Mouse (Mus musculus) liver, embryonic 14.5 days (tissue): Measurements from ENCODE around the gene Olfr328. TPM values are rescaled to one million over a fixed set of nuclear protein-coding genes. Genes with fewer than 3 reads are reported as not detected.

Source experiments
- polyA plus RNA-seq, 2 experiments: library from polyadenylated mRNA; depleted of rRNA in 1 of 2; stranded (reverse) in 1 of 2; unstranded in 1 of 2; fragments of >200 nt; fragmentation: Nextera tagmentation in 1 of 2; extraction: Ambion mirVana in 1 of 2; gene quantifications; 2 replicates each; pipeline versions ENCODE4 v1.2.1 to v1.2.3; 2012 to 2014

Olfr328 gene
- polyA plus RNA-seq, 2 experiments = 0.02 TPM; not detected in 1

Other genes with a start within 250 kb of the Olfr328 start
- gene Zfp692, start 248.6 kb downstream of the Olfr328 start, polyA plus RNA-seq (2012; rRNA removed) = 18.7 and 19.8 TPM in 2 replicates
- gene Zfp692, start 248.6 kb downstream of the Olfr328 start, polyA plus RNA-seq (2014; fragmentation: Nextera tagmentation; extraction: Ambion mirVana) = 5.0 and 6.7 TPM in 2 replicates
- gene Zfp672, start 225.3 kb downstream of the Olfr328 start, polyA plus RNA-seq (2012; rRNA removed) = 20.3 and 22.2 TPM in 2 replicates
- gene Zfp672, start 225.3 kb downstream of the Olfr328 start, polyA plus RNA-seq (2014; fragmentation: Nextera tagmentation; extraction: Ambion mirVana) = 39.1 and 48.6 TPM in 2 replicates
- gene Sh3bp5l, start 224.9 kb downstream of the Olfr328 start, polyA plus RNA-seq (2012; rRNA removed) = 9.0 and 9.1 TPM in 2 replicates
- 9.1 and 12.4 TPM in 2 replicates for gene Sh3bp5l, start 224.9 kb downstream of the Olfr328 start, polyA plus RNA-seq (2014; fragmentation: Nextera tagmentation; extraction: Ambion mirVana)
- gene Lypd8, start 176.6 kb downstream of the Olfr328 start, polyA plus RNA-seq (2012; rRNA removed) = 0.09 and 0.17 TPM in 2 replicates
- gene Lypd8, start 176.6 kb downstream of the Olfr328 start, polyA plus RNA-seq (2014; fragmentation: Nextera tagmentation; extraction: Ambion mirVana) = not detected in 2 replicates
- gene 1810065E05Rik, start 134.5 kb downstream of the Olfr328 start, polyA plus RNA-seq (2012; rRNA removed) = not detected in 2 replicates
- gene 1810065E05Rik, start 134.5 kb downstream of the Olfr328 start, polyA plus RNA-seq (2014; fragmentation: Nextera tagmentation; extraction: Ambion mirVana) = not detected in 2 replicates
- not detected in 2 replicates for gene Gm12253, start 123.1 kb downstream of the Olfr328 start, polyA plus RNA-seq (2012; rRNA removed)
- not detected in 2 replicates for gene Gm12253, start 123.1 kb downstream of the Olfr328 start, polyA plus RNA-seq (2014; fragmentation: Nextera tagmentation; extraction: Ambion mirVana)
- gene Lypd9, start 102.7 kb downstream of the Olfr328 start, polyA plus RNA-seq (2012; rRNA removed) = not detected in 2 replicates
- gene Lypd9, start 102.7 kb downstream of the Olfr328 start, polyA plus RNA-seq (2014; fragmentation: Nextera tagmentation; extraction: Ambion mirVana) = not detected in 2 replicates
- not detected in 2 replicates for gene Olfr30, start 93.4 kb downstream of the Olfr328 start, polyA plus RNA-seq (2012; rRNA removed)
- gene Olfr30, start 93.4 kb downstream of the Olfr328 start, polyA plus RNA-seq (2014; fragmentation: Nextera tagmentation; extraction: Ambion mirVana) = not detected in 2 replicates
- gene Olfr332, start 63.1 kb downstream of the Olfr328 start, polyA plus RNA-seq (2012; rRNA removed) = not detected in 2 replicates
- not detected in 2 replicates for gene Olfr332, start 63.1 kb downstream of the Olfr328 start, polyA plus RNA-seq (2014; fragmentation: Nextera tagmentation; extraction: Ambion mirVana)
- not detected in 2 replicates for gene Olfr331, start 53.1 kb downstream of the Olfr328 start, polyA plus RNA-seq (2012; rRNA removed)
- gene Olfr331, start 53.1 kb downstream of the Olfr328 start, polyA plus RNA-seq (2014; fragmentation: Nextera tagmentation; extraction: Ambion mirVana) = not detected in 2 replicates
- not detected in 2 replicates for gene Olfr330, start 20.8 kb downstream of the Olfr328 start, polyA plus RNA-seq (2012; rRNA removed)
- gene Olfr330, start 20.8 kb downstream of the Olfr328 start, polyA plus RNA-seq (2014; fragmentation: Nextera tagmentation; extraction: Ambion mirVana) = not detected in 2 replicates
- gene Olfr329-ps, start 9.2 kb downstream of the Olfr328 start, polyA plus RNA-seq (2012; rRNA removed) = not detected in 2 replicates
- gene Olfr329-ps, start 9.2 kb downstream of the Olfr328 start, polyA plus RNA-seq (2014; fragmentation: Nextera tagmentation; extraction: Ambion mirVana) = not detected in 2 replicates
- not detected in 2 replicates for gene Olfr224, start 14.9 kb upstream of the Olfr328 start, polyA plus RNA-seq (2012; rRNA removed)
- not detected in 2 replicates for gene Olfr224, start 14.9 kb upstream of the Olfr328 start, polyA plus RNA-seq (2014; fragmentation: Nextera tagmentation; extraction: Ambion mirVana)
- gene Olfr325, start 22.1 kb upstream of the Olfr328 start, polyA plus RNA-seq (2012; rRNA removed) = not detected in 2 replicates
- gene Olfr325, start 22.1 kb upstream of the Olfr328 start, polyA plus RNA-seq (2014; fragmentation: Nextera tagmentation; extraction: Ambion mirVana) = not detected in 2 replicates
- gene Olfr324, start 39.5 kb upstream of the Olfr328 start, polyA plus RNA-seq (2012; rRNA removed) = not detected in 2 replicates
- not detected in 2 replicates for gene Olfr324, start 39.5 kb upstream of the Olfr328 start, polyA plus RNA-seq (2014; fragmentation: Nextera tagmentation; extraction: Ambion mirVana)
- gene 2210407C18Rik, start 60.4 kb upstream of the Olfr328 start, polyA plus RNA-seq (2012; rRNA removed) = not detected in 2 replicates
- not detected in 2 replicates for gene 2210407C18Rik, start 60.4 kb upstream of the Olfr328 start, polyA plus RNA-seq (2014; fragmentation: Nextera tagmentation; extraction: Ambion mirVana)
- gene Olfr323, start 74.9 kb upstream of the Olfr328 start, polyA plus RNA-seq (2012; rRNA removed) = not detected in 2 replicates
- gene Olfr323, start 74.9 kb upstream of the Olfr328 start, polyA plus RNA-seq (2014; fragmentation: Nextera tagmentation; extraction: Ambion mirVana) = not detected in 2 replicates
- 9.1 and 10.5 TPM in 2 replicates for gene Trim58, start 84.8 kb upstream of the Olfr328 start, polyA plus RNA-seq (2012; rRNA removed)
- gene Trim58, start 84.8 kb upstream of the Olfr328 start, polyA plus RNA-seq (2014; fragmentation: Nextera tagmentation; extraction: Ambion mirVana) = 10.5 and 11.8 TPM in 2 replicates
- 0.03 and 0.07 TPM in 2 replicates for gene Olfr322, start 103.1 kb upstream of the Olfr328 start, polyA plus RNA-seq (2012; rRNA removed)
- gene Olfr322, start 103.1 kb upstream of the Olfr328 start, polyA plus RNA-seq (2014; fragmentation: Nextera tagmentation; extraction: Ambion mirVana) = 0.14 TPM in 1 of 2 replicates, not detected in the other
- not detected in 2 replicates for gene Olfr320, start 125.5 kb upstream of the Olfr328 start, polyA plus RNA-seq (2012; rRNA removed)
- not detected in 2 replicates for gene Olfr320, start 125.5 kb upstream of the Olfr328 start, polyA plus RNA-seq (2014; fragmentation: Nextera tagmentation; extraction: Ambion mirVana)
- not detected in 2 replicates for gene Olfr319, start 143.5 kb upstream of the Olfr328 start, polyA plus RNA-seq (2012; rRNA removed)
- gene Olfr319, start 143.5 kb upstream of the Olfr328 start, polyA plus RNA-seq (2014; fragmentation: Nextera tagmentation; extraction: Ambion mirVana) = not detected in 2 replicates
- not detected in 2 replicates for gene Olfr318, start 168.4 kb upstream of the Olfr328 start, polyA plus RNA-seq (2012; rRNA removed)
- not detected in 2 replicates for gene Olfr318, start 168.4 kb upstream of the Olfr328 start, polyA plus RNA-seq (2014; fragmentation: Nextera tagmentation; extraction: Ambion mirVana)
- gene Olfr317, start 183.6 kb upstream of the Olfr328 start, polyA plus RNA-seq (2012; rRNA removed) = not detected in 2 replicates
- not detected in 2 replicates for gene Olfr317, start 183.6 kb upstream of the Olfr328 start, polyA plus RNA-seq (2014; fragmentation: Nextera tagmentation; extraction: Ambion mirVana)
- not detected in 2 replicates for gene Olfr316, start 197.1 kb upstream of the Olfr328 start, polyA plus RNA-seq (2012; rRNA removed)
- gene Olfr316, start 197.1 kb upstream of the Olfr328 start, polyA plus RNA-seq (2014; fragmentation: Nextera tagmentation; extraction: Ambion mirVana) = not detected in 2 replicates
- not detected in 2 replicates for gene Olfr315, start 217.6 kb upstream of the Olfr328 start, polyA plus RNA-seq (2012; rRNA removed)
- not detected in 2 replicates for gene Olfr315, start 217.6 kb upstream of the Olfr328 start, polyA plus RNA-seq (2014; fragmentation: Nextera tagmentation; extraction: Ambion mirVana)
- not detected in 2 replicates for gene Olfr314, start 227.3 kb upstream of the Olfr328 start, polyA plus RNA-seq (2012; rRNA removed)
- gene Olfr314, start 227.3 kb upstream of the Olfr328 start, polyA plus RNA-seq (2014; fragmentation: Nextera tagmentation; extraction: Ambion mirVana) = not detected in 2 replicates
- gene Fam183b, start 246.3 kb upstream of the Olfr328 start, polyA plus RNA-seq (2012; rRNA removed) = not detected in 2 replicates
- not detected in 2 replicates for gene Fam183b, start 246.3 kb upstream of the Olfr328 start, polyA plus RNA-seq (2014; fragmentation: Nextera tagmentation; extraction: Ambion mirVana)